Mouse (Mus musculus) testis, adult 2 months (tissue): Measurements from ENCODE around the gene 1700012A03Rik. TPM values are rescaled to one million over a fixed set of nuclear protein-coding genes. Genes with fewer than 3 reads are reported as not detected.
A peak's percentile ranks its signal among the peaks of the same experiment; 100 is the strongest.

ENCODE experiments used
- H3K27ac ChIP-seq: fragments of 200-500 bp; 2 replicates; pipeline ENCODE4 v1.5.1; 2012; ENCODE audit warnings: low read depth, low read length; ENCODE audit not compliant: control insufficient read depth, insufficient read depth
- H3K27me3 ChIP-seq: fragments of 200-500 bp; 2 replicates; pipeline ENCODE4 v1.6.1; 2012; ENCODE audit warnings: mild to moderate bottlenecking, low read length, moderate library complexity; ENCODE audit not compliant: control insufficient read depth, insufficient read depth
- H3K36me3 ChIP-seq: fragments of 200-500 bp; 2 replicates; pipeline ENCODE4 v1.6.1; 2012; ENCODE audit warnings: mild to moderate bottlenecking, low read length; ENCODE audit not compliant: control insufficient read depth, insufficient read depth
- H3K4me1 ChIP-seq: fragments of 200-500 bp; 2 replicates; pipeline ENCODE4 v1.6.1; 2012; ENCODE audit warnings: low read length; ENCODE audit not compliant: control insufficient read depth, insufficient read depth
- H3K4me3 ChIP-seq: fragments of 200-500 bp; 2 replicates; pipeline ENCODE4 v1.5.1; 2012; ENCODE audit warnings: low read depth, mild to moderate bottlenecking, low read length, moderate library complexity, mixed read lengths; ENCODE audit not compliant: control insufficient read depth
- CTCF ChIP-seq: fragments of 200-500 bp; IDR thresholded peaks from 2 replicates; pipeline ENCODE4 v1.5.1; 2012; ENCODE audit warnings: low read depth, mild to moderate bottlenecking, inconsistent platforms, low read length, moderate library complexity; ENCODE audit not compliant: control insufficient read depth, insufficient read depth, insufficient replicate concordance
- POLR2A ChIP-seq: fragments of 200-500 bp; IDR thresholded peaks from 2 replicates; pipeline ENCODE4 v1.6.1; 2012; ENCODE audit warnings: low read depth, mild to moderate bottlenecking, inconsistent platforms, low read length, moderate library complexity; ENCODE audit not compliant: control insufficient read depth
- polyA plus RNA-seq: library from polyadenylated mRNA; depleted of rRNA; stranded (reverse); fragments of >200 nt; gene quantifications from 2 replicates; pipeline ENCODE4 v1.2.3, GENCODE M21; 2012; rRNA removed

Gene 1700012A03Rik
- 193 and 198 TPM in 2 replicates for polyA plus RNA-seq

GRCm38 (mm10) chr6:32049951-32050345 lies at the start of gene 1700012A03Rik:
Gene 1700012A03Rik (plus strand): TSS chr6:32050246.
- Histone ChIP-seq H3K27ac (no peak within 1 kb of the TSS), H3K27me3 (no peaks in the 10 kb centered on the region), H3K4me1 (no peaks in the 10 kb centered on the region; the same call in 1 of the 2 replicates), H3K4me3 (peak within 1 kb of the TSS; percentile 66), H3K36me3 (no peaks in the 10 kb centered on the region)
- TF ChIP-seq POLR2A: no peak
- TF ChIP-seq CTCF: no peak

GRCm38 (mm10) chr6:32004228-32004627 lies 45.8 kb upstream of the 1700012A03Rik start:
- Histone ChIP-seq H3K4me3 (no peak overlapping the region), H3K27me3 (no peaks in the 10 kb centered on the region), H3K36me3 (no peaks in the 10 kb centered on the region)

GRCm38 (mm10) chr6:32005914-32006313 lies 44.1 kb upstream of the 1700012A03Rik start:
- TF ChIP-seq CTCF (no peak), POLR2A (no peak)
- Histone ChIP-seq H3K27ac (no peak overlapping the region), H3K36me3 (no peaks in the 10 kb centered on the region), H3K4me3 (no peak overlapping the region), H3K27me3 (no peaks in the 10 kb centered on the region), H3K4me1 (no peaks in the 10 kb centered on the region)

More at GRCm38 (mm10) chr6:32004228-32004627, 45.8 kb upstream of the 1700012A03Rik start:
- Histone ChIP-seq H3K4me1 (no peaks in the 10 kb centered on the region), H3K27ac (no peak overlapping the region)
- TF ChIP-seq CTCF: no peak
- no peak for TF ChIP-seq POLR2A

GRCm38 (mm10) chr6:32006382-32006781 lies 43.7 kb upstream of the 1700012A03Rik start:
- Histone ChIP-seq H3K27me3 (no peaks in the 10 kb centered on the region), H3K27ac (no peak overlapping the region)

GRCm38 (mm10) chr6:32007336-32007735 lies 42.7 kb upstream of the 1700012A03Rik start:
- TF ChIP-seq POLR2A (no peak), CTCF (no peak)
- Histone ChIP-seq H3K27me3 (no peaks in the 10 kb centered on the region), H3K4me3 (no peak overlapping the region), H3K4me1 (no peaks in the 10 kb centered on the region), H3K27ac (no peak overlapping the region), H3K36me3 (no peaks in the 10 kb centered on the region)

More at GRCm38 (mm10) chr6:32006382-32006781, 43.7 kb upstream of the 1700012A03Rik start:
- H3K36me3 ChIP-seq: no peaks in the 10 kb centered on the region
- H3K4me1 ChIP-seq: no peaks in the 10 kb centered on the region
- no peak overlapping the region for H3K4me3 ChIP-seq
- TF ChIP-seq POLR2A: no peak
- TF ChIP-seq CTCF: no peak

GRCm38 (mm10) chr6:32016841-32017240 lies 33.2 kb upstream of the 1700012A03Rik start:
- TF ChIP-seq POLR2A (no peak), CTCF (no peak)
- Histone ChIP-seq H3K4me1 (no peaks in the 10 kb centered on the region), H3K27ac (no peak overlapping the region), H3K27me3 (no peaks in the 10 kb centered on the region), H3K36me3 (no peaks in the 10 kb centered on the region), H3K4me3 (no peak overlapping the region)

- Histone ChIP-seq H3K4me3 (no peak overlapping the region), H3K27ac (no peak overlapping the region), H3K4me1 (no peaks in the 10 kb centered on the region), H3K36me3 (no peaks in the 10 kb centered on the region), H3K27me3 (no peaks in the 10 kb centered on the region)
- TF ChIP-seq POLR2A (no peak), CTCF (no peak)
Measured at GRCm38 (mm10) chr6:32017406-32018104, 32.5 kb upstream of the 1700012A03Rik start.

GRCm38 (mm10) chr6:32018105-32018446 lies 32.0 kb upstream of the 1700012A03Rik start:
- Histone ChIP-seq H3K36me3 (no peaks in the 10 kb centered on the region), H3K27me3 (no peaks in the 10 kb centered on the region), H3K4me1 (no peaks in the 10 kb centered on the region), H3K27ac (no peak overlapping the region), H3K4me3 (no peak overlapping the region)
- no peak for TF ChIP-seq CTCF
- TF ChIP-seq POLR2A: no peak
